Mouse (Mus musculus): ENCODE data around the gene Dpep1.
"Not testable (repeated sequence)": the region's sequence is repeated elsewhere in the genome, so short reads cannot be mapped to it uniquely, and the experiment has no call there.

The Dpep1 gene

DNA sequence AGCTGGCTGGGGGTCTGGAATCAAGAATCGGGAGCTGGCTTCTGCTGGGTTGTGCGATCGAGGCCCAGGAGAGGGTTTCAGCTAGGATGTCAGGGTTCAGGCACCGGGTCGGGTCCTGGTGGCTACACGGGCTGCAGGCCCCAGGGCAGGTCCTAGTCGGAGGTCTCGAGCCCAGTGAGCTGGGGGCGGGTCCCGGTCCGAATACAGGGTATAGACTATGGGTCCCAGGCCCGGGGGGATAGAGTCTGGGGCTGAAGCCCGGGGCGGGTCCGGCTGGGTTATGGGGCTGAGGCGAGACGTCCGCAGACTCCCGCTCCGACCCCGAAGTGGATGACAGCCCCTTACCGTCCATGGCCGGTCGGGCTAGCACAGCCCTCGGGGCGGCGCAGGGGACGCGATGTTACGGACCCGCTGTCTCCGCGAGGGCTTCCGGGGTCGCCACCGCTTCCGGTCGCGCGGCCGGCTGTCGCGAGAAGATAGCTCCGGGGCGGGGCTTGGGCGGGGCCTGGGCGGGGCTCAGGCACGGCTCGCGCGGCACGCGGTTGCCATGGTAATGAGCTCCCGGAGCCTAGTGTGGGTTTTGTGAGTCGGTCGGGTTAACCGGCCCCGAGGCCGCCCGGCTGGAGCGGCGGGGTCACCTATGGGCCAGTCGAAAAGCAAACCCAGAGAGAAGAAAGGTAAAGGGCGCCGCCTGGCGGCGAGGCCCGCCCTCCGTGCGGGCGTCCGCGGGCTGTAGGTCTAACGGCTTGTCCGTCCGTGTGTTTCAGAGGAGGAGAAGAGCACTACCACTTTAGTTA, 26.5 kb downstream of the Dpep1 start, which contains the start of the genes Chmp1a and Spata33:
TSS of gene Chmp1a (minus strand) at position 443 of the 797 bp plus-strand sequence.
TSS of gene Spata33 (plus strand) at position 512 of the 797 bp plus-strand sequence.
- peak; percentile 89 to 90 for DNase-seq (ENCODE audit: low spot score in 2 of 2)

DNA sequence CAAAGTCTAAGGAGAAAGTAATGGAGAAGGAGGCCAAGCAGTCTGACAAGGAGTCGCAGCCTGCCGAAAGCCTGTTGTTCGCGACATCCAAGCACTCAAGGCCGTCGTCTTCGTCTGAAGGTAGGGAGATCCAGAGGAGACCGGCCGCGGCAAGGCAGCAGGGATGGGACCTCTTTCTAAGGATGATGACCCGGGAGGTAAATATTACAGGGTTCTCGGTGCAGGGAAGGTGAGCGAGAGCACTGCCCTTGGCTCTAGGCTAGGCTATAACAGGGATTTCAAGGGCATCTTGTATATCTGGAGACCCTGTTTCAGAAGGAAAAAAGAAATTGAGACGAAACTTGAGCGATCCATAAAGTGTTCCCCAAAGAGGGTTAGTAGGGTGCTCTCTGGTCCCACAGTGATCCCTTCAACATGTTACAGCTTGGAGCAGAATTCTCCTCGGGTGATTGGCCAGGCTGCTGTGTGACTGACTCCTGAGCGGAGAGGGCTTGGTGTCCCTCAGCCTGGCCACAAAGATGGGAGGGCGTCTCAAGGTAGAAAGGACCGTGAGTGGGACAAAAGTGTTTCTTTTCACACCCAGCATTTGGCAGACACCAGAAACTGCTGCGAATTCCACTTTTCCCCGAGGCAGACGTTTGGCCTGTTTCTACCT, 27.2 kb downstream of the Dpep1 start:
- no peak for DNase-seq (ENCODE audit: low spot score in 2 of 2)

DNA sequence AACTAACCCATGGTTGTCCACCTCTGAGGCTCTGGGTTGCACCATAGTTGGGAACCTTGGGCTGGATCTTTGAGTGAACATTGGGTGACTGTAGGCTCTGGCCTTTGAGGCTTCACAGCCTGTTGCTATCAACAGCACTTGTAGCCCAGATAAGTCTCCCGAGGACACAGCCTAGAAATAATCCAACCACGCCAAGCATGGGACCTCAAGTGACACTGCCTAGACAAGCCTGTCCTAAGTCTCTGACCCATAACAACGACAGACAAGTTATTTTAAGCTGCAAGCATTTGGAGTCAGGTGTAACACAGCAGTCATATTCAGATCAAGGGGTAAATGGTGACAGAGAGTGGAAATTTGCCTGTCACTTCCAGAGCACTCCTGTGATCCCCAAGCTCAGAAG, 29.4 kb downstream of the Dpep1 start:
- no peak for DNase-seq (ENCODE audit: low spot score in 2 of 2)

DNA sequence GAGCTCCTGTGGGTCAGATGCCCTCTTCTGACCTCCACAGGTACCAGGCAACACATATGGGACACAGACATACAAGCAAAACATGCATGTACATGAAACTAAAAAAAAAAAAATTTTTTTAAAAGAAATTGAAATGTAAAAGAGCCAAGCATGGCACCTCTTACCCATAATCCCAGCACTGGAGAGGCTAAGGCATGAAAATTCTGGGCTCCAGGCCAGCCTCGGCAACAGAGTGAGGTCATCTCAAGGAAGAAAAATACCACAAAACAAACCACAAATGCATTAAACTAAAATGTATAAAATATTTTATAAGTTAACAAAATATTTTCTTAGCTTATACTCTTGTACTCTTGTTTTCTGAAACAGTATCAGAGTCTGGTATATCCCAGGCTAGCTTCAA, 34.9 kb downstream of the Dpep1 start:
- DNase-seq (ENCODE audit: low spot score in 2 of 2), result no peak

DNA sequence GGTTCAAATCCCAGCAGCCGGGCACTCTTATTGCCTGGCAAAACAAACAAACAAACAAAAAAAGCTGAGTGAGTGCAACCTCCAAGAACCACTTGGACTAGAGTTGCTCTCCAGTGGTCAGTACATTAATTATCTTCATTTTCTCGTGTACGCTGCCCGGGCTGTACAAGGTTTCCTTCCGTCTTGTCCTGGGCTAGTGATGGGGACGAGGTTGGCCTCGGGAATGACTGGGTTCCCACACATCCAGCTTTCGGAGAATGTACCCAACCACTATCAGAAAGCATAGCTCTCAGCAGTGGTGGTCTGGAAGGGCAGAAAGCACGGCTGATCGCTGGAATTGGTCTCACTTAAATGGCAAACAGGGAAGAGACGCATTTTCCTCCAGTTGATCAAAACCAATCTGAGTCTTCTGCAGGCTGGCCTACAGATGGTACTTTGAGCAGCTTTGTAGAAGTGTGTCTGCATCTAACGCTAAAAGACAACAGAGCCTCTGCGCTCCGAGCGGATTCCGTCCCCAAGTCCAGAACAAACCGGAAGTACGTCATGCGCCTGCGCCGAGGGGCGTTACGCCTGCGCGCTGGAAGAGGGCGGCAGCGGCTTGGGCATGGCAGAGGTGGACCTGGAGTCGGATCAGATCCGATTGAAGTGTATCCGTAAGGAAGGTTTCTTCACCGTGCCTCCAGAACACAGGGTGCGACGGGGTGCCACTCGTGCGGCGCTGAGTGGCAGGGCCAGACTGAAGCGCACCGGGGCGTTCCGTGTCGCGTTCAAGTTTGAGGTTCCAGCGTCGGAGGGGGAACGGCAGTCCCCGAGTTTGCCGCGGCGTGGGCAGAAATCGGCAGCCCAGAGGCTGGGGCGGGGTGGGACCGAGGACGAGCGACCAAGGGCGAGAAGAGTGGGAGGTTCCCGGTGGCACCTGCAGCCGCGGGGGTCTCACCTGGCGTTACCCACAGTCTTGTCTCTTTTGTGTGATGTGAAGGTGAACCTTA, 38.5 kb downstream of the Dpep1 start, which contains the start of gene Cdk10:
TSS of gene Cdk10 (plus strand) at position 565 of the 989 bp plus-strand sequence.
- peak; percentile 88 to 89 for DNase-seq (ENCODE audit: low spot score in 2 of 2)

DNA sequence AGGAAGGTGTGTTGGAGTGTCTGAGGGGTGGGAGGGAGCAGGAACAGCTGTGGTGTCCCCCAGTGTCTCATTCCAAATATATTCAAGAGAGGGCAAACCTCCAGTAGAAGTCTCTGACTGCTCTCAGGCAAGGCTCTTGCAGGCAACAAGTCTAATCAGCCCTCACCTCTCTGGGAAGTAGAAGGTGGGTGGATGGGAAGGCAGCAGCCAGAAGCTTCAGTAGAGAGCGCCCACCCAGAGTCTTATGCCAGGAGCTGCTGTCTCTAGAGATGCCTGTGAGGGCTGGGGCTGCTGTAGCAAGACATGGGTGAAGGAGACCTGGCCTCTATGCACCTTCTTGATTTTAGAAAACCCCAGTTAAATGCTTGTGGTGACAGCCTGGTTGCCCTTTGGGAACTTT, 42.4 kb downstream of the Dpep1 start:
- DNase-seq (ENCODE audit: low spot score in 2 of 2), result no peak

DNA sequence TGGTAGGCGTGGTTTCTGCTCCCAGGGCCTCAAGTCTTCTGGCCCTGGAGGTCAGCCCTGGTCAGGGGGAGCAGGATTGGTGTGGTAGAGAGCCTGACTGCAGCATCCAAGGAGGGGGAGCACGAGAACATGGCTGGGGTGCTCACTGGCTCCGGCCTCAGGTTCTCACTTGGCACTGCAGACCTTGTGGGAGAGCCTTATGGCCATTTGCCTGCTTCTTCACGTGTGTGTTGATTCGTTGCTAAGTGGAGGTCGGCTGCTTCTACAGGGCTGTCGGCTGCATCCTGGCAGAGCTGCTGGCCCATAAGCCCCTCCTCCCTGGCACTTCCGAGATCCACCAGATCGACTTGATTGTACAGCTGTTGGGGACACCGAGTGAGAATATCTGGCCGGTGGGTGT, 44.3 kb downstream of the Dpep1 start:
- DNase-seq (ENCODE audit: low spot score in 2 of 2), result not testable (repeated sequence)

DNA sequence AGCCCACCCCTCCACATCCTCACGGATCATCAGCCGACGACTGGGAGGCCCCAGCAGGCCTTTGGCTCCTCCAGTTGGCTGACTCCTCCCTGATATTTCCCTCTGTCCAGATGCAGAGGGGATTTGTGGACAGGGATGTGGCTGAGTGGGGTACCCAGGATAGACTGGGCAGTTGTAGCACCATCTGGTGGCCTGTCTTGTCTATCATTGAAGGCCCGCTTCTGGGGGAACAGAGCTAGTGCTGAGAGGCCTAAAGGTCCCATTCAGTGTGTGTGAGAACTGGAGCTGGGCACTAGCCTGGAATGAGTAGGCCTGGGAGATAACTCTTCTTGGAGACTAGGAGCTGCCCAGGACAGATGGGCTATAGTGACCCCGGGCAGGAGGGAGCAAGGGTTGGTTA, 45.7 kb downstream of the Dpep1 start:
- no peak for DNase-seq (ENCODE audit: low spot score in 2 of 2)

DNA sequence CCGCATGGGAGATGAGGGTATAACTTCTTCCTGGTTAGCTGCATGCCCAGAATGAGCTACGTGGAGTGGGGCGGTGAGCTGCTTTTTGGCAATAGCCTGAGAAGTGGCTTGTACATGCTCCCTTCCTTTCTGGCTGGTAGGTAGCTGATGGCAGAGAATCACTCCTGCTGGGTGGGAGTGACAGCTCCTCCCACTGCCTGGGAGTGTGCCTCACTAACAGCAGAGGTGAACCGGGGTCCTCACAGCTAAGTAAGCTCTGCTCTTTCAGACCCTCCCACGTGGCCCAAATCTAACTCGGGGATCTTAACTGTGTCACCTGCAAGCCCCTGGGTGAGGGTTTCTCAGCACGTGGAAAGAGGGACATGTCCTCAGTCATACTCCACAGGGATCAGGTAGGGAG, 46.5 kb downstream of the Dpep1 start:
- DNase-seq (ENCODE audit: low spot score in 2 of 2), result no peak

DNA sequence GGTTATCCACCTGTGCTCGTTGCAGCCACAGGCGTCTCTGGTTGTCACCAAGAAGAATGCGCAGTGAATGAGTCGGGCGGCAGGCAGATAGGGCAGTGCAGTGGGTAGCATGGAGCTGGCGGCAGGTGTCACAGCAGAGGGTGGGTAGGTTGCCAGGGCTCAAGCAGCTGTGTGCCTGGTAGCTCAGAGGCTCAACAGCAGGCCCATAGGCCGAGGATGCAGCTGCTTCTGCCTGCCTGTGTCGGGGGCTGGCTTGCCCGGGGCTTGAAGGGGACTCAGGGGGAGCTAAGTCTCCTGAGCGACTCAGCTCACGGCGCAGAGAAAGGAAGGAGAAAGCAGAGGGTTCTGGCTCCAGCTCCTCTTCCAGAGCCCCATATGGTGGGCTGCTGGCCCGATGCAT, 47.3 kb downstream of the Dpep1 start:
- DNase-seq (ENCODE audit: low spot score in 2 of 2), result no peak

DNA sequence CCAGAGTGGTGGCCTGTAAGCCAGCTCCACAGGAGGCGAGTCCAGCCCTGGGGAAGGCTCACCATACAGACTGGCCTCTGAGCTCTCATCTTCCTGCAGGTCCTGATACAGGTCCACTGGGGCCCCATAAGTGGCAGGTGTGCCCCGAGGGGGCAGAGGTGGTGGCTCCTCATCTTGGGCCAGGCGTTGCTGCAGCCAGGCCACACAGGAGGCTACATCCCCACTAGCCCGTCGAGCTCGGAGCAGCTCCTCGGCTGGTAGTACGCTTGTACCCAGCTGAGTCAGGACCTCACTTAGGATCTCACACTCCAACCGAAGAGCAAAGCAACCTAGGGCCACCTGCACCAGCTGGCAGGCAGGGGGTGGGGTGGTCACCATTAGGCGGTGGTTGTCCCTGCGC, 47.7 kb downstream of the Dpep1 start:
- DNase-seq (ENCODE audit: low spot score in 2 of 2), result no peak

DNA sequence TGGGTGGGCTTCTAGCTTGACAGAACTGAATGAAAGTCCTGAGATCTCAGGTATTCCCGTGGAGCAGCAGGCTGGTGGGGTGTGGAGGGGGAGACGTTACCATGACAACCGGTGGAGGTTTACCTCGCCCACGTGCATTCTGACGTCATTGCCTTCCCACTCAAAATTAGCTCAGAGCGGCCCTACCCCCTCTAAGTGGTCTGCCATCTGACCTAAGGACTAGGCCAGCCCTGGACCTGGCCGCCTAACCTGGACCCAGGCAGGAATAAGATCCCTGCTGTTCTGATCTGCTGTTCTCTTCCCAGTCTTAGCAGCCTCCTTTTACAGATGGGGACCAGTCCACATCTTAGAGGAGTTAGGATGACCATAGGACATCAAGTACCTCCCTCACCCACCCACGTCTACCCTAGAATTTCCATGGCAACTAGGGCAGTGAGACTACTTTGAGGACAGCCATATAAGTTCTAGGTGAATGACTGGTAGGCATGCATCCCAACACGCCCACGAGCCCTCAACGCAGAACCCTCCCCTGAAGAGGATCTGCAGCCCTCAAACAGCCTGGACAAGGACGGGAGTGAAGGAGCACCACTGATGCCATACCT, 49.0 kb downstream of the Dpep1 start:
- DNase-seq (ENCODE audit: low spot score in 2 of 2), result no peak

DNA sequence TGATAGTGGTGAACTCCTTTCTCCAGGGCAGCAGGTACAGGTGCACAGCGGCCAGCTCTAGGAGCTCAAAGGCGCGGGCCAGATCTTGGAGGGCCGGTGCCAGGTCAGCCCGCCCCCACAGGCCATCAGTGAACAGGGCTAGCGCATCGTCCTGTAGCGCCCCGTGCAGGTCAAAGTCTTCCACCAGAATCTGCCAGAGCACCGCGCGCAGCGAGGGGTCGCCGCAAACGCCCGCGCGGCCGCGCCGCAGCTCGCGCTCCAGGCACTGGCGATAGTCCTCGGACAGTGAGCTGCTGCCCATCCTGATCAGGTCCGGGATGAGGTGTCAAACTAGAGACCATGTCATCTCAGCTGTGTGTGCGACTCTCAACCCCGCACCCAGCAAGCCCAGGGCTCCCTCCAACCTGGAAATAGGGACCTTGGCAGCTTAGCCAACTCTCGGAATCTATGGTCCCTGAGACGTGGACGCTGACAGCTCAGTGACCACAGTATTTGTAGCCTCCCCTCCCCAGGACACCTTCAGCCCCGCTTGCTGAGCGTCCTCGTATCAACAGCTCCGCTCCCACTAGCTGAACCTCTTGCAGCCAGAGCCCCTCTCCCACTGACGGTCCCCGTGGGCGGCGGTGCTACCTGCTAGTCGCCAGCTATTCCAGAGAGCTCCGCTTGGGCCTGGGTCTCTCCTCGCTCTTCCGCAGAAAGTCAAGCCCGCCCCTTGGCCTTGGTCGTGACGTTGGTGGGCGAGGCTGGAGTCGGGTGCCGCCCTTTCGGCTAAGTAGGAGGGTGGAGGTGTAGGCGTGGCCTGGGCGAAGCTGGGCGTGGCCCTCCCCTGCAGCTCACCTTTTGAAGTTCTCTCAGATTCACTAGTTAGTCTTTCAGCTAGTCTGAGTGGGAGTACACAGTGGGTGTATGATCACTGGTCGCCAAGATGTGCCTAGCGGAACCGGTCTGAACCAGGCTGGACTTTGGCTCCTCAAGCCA, 49.8 kb downstream of the Dpep1 start, which contains the start of gene Spata2l:
TSS of gene Spata2l (minus strand) at position 714 of the 978 bp plus-strand sequence.
- peak; percentile 80 to 89 for DNase-seq (ENCODE audit: low spot score in 2 of 2)

DNA sequence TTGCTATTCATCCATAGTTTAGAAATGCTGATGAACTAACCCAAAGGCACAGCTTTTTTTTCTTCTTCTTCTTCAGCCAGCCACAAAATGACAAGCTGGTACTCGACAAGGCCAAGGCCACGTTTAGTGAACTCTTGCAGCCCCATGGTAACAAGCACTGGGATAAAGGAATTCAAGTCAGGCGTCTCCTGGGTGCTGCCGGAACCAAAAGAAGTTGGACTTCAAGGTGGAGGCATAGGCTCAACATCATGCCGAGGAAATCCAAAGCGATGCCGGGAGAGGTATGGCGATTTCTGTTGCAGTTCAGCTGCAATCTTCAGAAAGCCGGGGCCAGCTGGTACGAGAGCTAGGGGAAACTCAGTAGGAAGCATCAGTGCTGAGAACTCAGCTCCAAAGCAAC, 53.4 kb downstream of the Dpep1 start:
- no peak for DNase-seq (ENCODE audit: low spot score in 2 of 2)

DNA sequence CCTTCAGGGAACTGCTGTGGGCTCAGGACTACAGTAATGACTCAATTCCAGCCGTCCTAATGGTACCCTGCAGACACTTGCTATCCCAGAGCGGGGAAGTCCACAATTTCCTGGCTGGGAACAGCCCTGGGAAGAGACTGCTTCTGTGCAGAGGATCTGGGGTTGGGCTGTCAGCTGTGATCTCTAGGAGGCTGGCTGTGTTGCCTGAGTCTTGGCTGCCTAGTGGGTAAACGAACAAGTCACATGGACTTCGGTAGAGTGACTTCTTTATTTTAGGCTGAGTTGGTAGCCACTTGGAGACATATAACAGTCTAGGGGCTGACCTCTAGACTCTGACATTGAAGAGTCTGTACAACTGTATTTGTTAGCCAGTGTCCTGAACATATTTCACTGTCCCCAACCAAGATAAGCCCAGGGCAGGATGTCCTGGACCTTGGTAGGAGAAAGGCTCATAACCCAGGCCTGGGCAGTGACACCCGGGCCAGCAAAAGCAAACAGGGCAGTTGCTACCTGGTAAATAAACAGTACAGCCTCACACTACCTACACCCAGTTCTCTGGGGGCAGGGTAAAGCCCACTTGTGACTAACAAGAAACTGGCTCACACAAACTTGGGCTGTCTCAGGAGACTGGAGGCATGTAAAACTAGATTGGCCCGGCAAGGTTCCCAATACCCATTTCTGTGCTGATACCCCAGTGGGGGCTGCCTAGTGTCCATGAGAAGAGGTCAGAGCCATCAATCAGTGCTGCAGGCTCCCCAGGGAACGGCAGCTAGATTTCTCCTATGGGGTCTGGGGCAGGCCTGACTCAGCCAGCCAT, 56.3 kb downstream of the Dpep1 start:
- DNase-seq (ENCODE audit: low spot score in 2 of 2), result no peak

DNA sequence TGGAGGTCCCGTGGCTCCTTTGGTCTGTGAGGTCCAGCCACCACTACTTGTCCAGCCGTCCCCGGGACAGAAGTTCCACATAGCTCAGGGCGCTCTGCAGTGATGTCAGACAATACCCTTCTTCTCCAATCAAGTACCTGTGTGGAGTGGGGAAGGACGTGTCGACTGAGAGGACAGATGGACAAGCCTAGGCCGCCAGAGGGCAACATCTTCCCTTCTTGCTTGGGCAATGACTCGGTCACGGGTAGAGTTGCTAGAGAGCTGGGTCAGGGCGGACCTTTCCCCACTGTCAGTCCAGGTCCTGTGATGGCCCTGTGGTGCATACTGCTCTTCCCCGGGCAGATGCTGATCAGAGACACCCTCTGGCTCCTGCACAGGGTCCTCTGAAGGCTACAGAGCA, 57.0 kb downstream of the Dpep1 start:
- DNase-seq (ENCODE audit: low spot score in 2 of 2), result no peak

DNA sequence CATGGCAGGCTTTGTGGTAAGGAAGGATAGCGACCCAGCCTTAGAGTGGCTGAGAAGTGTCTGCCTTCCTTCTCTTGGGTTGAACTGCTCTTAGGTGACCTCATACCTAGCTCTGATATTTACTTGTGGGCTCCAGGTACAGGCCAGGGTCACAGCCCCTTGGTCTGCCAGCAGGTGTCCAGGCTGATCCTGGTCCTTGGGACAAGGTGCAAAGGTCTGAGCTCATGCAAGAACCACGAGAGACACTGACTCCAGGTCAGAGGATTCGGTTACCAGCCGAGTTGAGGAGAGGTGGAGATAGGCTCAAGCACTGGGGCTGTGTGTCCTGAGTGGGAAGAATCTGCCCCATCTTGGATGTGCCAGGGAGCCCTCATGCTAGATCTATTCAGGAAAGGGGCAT, 58.3 kb downstream of the Dpep1 start:
- no peak for DNase-seq (ENCODE audit: low spot score in 2 of 2)

DNA sequence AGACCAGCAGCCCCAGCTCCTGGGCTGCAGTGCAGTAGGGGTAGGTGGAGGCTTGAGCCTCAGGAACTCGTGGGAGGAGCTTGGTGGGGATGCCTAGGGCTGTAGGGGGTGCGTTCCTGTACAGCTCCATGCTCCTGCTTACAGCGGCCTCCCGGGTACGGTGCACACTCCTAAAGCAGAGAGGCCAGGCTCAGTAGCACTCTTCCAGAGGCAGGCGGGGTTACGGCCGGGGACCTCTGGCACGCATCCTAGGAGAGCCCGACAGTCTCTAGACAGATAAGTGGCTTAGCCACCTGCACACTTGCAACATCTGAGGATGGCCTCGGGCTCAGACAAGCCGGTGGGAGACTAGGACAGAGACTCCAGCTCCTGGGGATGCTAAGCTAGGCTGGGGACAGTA, 59.5 kb downstream of the Dpep1 start:
- no peak for DNase-seq (ENCODE audit: low spot score in 2 of 2)

DNA sequence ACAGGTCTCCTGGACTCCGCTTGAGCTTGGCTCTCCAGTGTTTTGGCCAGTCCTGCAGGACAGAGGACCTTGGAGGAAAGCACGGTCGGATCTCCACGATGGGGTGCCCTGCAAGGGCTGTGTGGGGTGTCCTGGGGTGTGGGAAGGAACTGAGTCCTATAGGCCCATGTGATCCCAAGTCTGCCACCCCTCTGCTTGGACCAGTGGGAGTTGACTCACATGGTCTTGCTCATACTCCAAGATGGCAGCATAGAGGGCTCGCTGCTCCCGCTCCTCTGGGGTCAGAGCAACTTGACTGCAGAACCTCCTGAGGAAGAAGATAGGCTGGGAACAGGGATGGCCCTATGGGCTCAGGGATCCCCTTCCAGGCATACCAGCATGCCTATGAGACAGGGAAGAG, 61.7 kb downstream of the Dpep1 start:
- DNase-seq (ENCODE audit: low spot score in 2 of 2), result no peak

Measured in natural killer cell, adult 2 months (primary cell).